Mouse (Mus musculus): ENCODE data around the gene Sdhd. TPM values are rescaled to one million over a fixed set of nuclear protein-coding genes. Genes with fewer than 3 reads are reported as not detected.

The Sdhd gene
- polyA plus RNA-seq, 1 experiment from 2014 or later = 295 TPM

DNA sequence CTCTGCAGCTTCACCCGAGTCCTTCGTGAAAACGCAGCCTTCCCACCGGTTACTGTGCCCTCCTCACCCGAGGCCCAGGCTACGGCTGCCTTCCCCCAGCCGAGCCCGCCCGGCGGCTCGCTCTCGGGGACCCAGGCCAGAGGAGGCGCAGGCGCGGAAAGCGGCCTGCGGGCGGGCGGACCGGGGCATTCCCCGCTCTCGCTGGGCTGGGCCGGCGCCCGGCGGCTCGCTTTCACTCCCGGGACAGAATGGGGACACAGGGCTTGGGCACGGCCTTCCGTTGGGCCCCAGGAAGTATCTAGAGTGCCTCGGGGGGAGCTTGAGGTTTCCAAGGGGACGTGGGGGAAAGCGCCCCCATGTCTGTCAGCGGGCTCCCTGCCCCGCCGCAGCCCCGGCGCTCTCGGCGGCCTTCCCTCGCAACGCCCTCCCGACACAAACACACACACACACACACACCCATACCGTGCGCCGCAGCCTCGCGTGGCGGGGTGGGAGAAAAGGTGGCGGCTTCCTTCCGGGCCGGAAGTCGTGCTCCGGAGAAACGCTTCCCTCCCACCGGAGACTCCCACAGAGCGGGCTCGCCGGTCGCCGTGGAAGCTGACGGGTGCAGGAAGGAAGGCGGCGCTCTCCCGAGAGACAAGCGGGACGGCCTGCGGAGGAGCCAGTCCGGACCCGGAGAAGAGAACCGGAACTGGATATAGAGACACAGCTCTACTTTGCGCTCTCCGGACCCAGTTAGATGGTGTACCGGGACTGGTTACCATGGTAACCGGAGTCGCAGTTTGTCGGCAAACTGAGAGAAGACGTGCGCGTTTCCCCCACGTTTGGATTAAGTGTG lies 13.4 kb upstream of the Sdhd start, which contains the start of the genes Pih1d2 and Nkapd1:
Gene Pih1d2, plus strand, starts transcription at position 556 of the 838 bp plus-strand sequence.
Gene Nkapd1, minus strand, starts transcription at position 699 of the 838 bp plus-strand sequence.
- Histone ChIP-seq H3K9me3 (ENCODE audit: control insufficient read depth, low read depth, low read length) (no peaks in the 10 kb centered on the region), H3K4me3 (ENCODE audit: low read depth, low read length) (peak within 1 kb of the TSS; percentile 97), H3K27me3 (ENCODE audit: control insufficient read depth, insufficient read depth, low read length) (no peaks in the 10 kb centered on the region), H3K9ac (replicated peaks; ENCODE audit: low read depth, low read length) (peak within 1 kb of the TSS; percentile 92), H3K4me1 (ENCODE audit: control insufficient read depth, insufficient read depth, low read length) (0 out of 2 replicates have a peak, but pooled peaks cover 7% of the 10 kb centered on the region), H3K36me3 (ENCODE audit: control insufficient read depth, insufficient read depth, low read length) (peaks cover 22% of the 10 kb centered on the region), H3K27ac (ENCODE audit: low read length) (peak within 1 kb of the TSS; percentile 97), H3K4me2 (replicated peaks; ENCODE audit: low read depth, low read length) (peak within 1 kb of the TSS; percentile 72)
- ATAC-seq (ENCODE audit: insufficient number of reproducible peaks, insufficient read depth, low FRiP score, low read depth) = peak; percentile 91
- under 1% methylated on average over 73 of the region's 81 CpGs for WGBS

- H3K9me3 ChIP-seq (ENCODE audit: control insufficient read depth, low read depth, low read length) = no peaks in the 10 kb centered on the region
- H3K4me2 ChIP-seq (replicated peaks; ENCODE audit: low read depth, low read length) = peak overlapping the region; percentile 72
- H3K27me3 ChIP-seq (ENCODE audit: control insufficient read depth, insufficient read depth, low read length) = no peaks in the 10 kb centered on the region
- WGBS = 33% methylated on average over 11 of the region's 11 CpGs
- H3K9ac ChIP-seq (replicated peaks; ENCODE audit: low read depth, low read length) = peak overlapping the region; percentile 92
- H3K27ac ChIP-seq (ENCODE audit: low read length) = peak overlapping the region; percentile 97
- H3K4me3 ChIP-seq (ENCODE audit: low read depth, low read length) = peak overlapping the region; percentile 97
- H3K4me1 ChIP-seq (ENCODE audit: control insufficient read depth, insufficient read depth, low read length) = 0 out of 2 replicates have a peak, but pooled peaks cover 7% of the 10 kb centered on the region
- ATAC-seq (ENCODE audit: insufficient number of reproducible peaks, insufficient read depth, low FRiP score, low read depth) = no peak
- H3K36me3 ChIP-seq (ENCODE audit: control insufficient read depth, insufficient read depth, low read length) = peaks cover 29% of the 10 kb centered on the region
Measured at GRCm38 (mm10) chr9:50616161-50616560, 12.5 kb upstream of the Sdhd start.

- H3K27me3 ChIP-seq (ENCODE audit: control insufficient read depth, insufficient read depth, low read length) = no peaks in the 10 kb centered on the region
- peaks cover 50% of the 10 kb centered on the region for H3K36me3 ChIP-seq (ENCODE audit: control insufficient read depth, insufficient read depth, low read length)
- H3K4me1 ChIP-seq (ENCODE audit: control insufficient read depth, insufficient read depth, low read length) = 0 out of 2 replicates have a peak, but pooled peaks cover 5% of the 10 kb centered on the region
- no peak overlapping the region for H3K4me2 ChIP-seq (replicated peaks; ENCODE audit: low read depth, low read length)
- no peaks in the 10 kb centered on the region for H3K9me3 ChIP-seq (ENCODE audit: control insufficient read depth, low read depth, low read length)
- no peak overlapping the region for H3K4me3 ChIP-seq (ENCODE audit: low read depth, low read length)
- H3K9ac ChIP-seq (replicated peaks; ENCODE audit: low read depth, low read length) = no peak overlapping the region
- ATAC-seq (ENCODE audit: insufficient number of reproducible peaks, insufficient read depth, low FRiP score, low read depth) = no peak
- H3K27ac ChIP-seq (ENCODE audit: low read length) = no peak overlapping the region
- WGBS = 87% methylated on average over 4 of the region's 4 CpGs
Measured at GRCm38 (mm10) chr9:50612115-50612514, 8.5 kb upstream of the Sdhd start.

GRCm38 (mm10) chr9:50604338-50604737 lies 726 bp upstream of the Sdhd start:
- peak overlapping the region; percentile 84; the same call in 1 of the 2 replicates for H3K27ac ChIP-seq (ENCODE audit: low read length)
- no peak for ATAC-seq (ENCODE audit: insufficient number of reproducible peaks, insufficient read depth, low FRiP score, low read depth)
- no peaks in the 10 kb centered on the region for H3K9me3 ChIP-seq (ENCODE audit: control insufficient read depth, low read depth, low read length)
- 2% methylated on average over 6 of the region's 6 CpGs for WGBS
- peak overlapping the region; percentile 83 for H3K9ac ChIP-seq (replicated peaks; ENCODE audit: low read depth, low read length)
- peak overlapping the region; percentile 89 for H3K4me3 ChIP-seq (ENCODE audit: low read depth, low read length)
- peaks cover 16% of the 10 kb centered on the region for H3K36me3 ChIP-seq (ENCODE audit: control insufficient read depth, insufficient read depth, low read length)
- peaks cover 12% of the 10 kb centered on the region; the same call in 1 of the 2 replicates for H3K4me1 ChIP-seq (ENCODE audit: control insufficient read depth, insufficient read depth, low read length)
- H3K4me2 ChIP-seq (replicated peaks; ENCODE audit: low read depth, low read length) = peak overlapping the region; percentile 73
- no peaks in the 10 kb centered on the region for H3K27me3 ChIP-seq (ENCODE audit: control insufficient read depth, insufficient read depth, low read length)

DNA sequence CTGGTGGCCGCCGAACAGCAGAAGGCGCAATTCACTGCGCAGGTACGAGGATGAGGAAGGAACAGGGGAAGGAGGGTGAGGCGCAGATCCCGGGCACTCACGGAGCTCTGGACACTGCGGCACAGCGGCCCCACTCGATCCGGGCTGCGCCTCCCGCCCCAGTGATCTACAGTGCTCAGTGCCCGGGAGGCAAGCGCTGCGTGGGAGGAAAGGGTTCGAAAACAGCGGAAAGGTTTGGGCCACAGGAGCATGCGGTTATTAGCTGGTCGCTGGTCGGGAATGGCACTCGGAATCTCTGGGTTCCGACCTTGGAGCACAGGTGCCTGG lies 349 bp upstream of the Sdhd start:
- H3K4me3 ChIP-seq (ENCODE audit: low read depth, low read length) = peak overlapping the region; percentile 89
- under 1% methylated on average over 24 of the region's 24 CpGs for WGBS

DNA sequence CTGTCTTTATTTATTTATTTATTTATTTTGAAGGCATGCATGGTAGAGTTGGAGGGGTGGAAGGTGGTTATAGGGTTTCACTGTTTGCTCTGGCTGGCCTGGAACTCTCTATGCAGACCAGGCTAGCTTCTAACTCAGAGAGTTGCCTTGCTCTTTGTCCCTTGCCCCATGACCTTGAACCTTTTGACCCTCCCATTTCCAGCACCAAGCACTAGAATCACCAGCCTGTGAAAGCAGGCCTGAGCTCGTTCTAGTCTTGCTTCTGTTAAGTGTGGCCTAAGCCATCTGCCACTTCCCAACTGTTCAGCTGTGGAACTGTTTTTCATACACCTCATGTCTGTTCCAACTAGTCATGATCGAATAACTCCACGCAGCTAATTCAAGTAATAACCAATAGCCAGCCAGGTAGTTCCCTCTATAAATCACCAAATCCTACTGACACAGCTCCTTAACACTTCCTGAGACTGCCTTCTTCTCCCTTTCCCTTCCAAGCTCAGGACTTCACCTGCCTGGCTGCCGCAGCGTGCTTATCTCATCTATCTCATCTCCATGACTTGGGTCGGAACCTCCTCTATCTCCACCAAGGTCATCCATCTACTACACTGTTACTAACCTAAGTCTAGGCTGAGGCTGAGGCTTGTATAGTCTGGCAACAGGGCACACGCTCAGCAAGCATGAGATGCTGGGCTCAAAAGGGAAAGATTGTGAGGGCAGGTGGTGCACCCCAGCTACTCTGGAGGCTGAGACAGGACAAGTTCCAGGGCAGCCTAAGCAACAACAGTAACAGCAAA lies 1.4 kb downstream of the Sdhd start:
- H3K4me1 ChIP-seq (ENCODE audit: control insufficient read depth, insufficient read depth, low read length) = peaks cover 12% of the 10 kb centered on the region; the same call in 1 of the 2 replicates
- WGBS = 88% methylated on average over 7 of the region's 7 CpGs
- H3K4me2 ChIP-seq (replicated peaks; ENCODE audit: low read depth, low read length) = peak overlapping the region; percentile 73
- peaks cover 24% of the 10 kb centered on the region for H3K36me3 ChIP-seq (ENCODE audit: control insufficient read depth, insufficient read depth, low read length)
- H3K4me3 ChIP-seq (ENCODE audit: low read depth, low read length) = peak overlapping the region; percentile 89
- H3K9me3 ChIP-seq (ENCODE audit: control insufficient read depth, low read depth, low read length) = no peaks in the 10 kb centered on the region
- no peak overlapping the region for H3K27ac ChIP-seq (ENCODE audit: low read length)
- H3K27me3 ChIP-seq (ENCODE audit: control insufficient read depth, insufficient read depth, low read length) = no peaks in the 10 kb centered on the region
- no peak for ATAC-seq (ENCODE audit: insufficient number of reproducible peaks, insufficient read depth, low FRiP score, low read depth)
- 0 out of 2 replicates have a peak overlapping the region, but pooled peaks have one; percentile 41 for H3K9ac ChIP-seq (replicated peaks; ENCODE audit: low read depth, low read length)

More for the DNA sequence above, 349 bp upstream of the Sdhd start:
- peaks cover 17% of the 10 kb centered on the region for H3K36me3 ChIP-seq (ENCODE audit: control insufficient read depth, insufficient read depth, low read length)
- ATAC-seq (ENCODE audit: insufficient number of reproducible peaks, insufficient read depth, low FRiP score, low read depth) = peak; percentile 88
- no peaks in the 10 kb centered on the region for H3K9me3 ChIP-seq (ENCODE audit: control insufficient read depth, low read depth, low read length)
- H3K27ac ChIP-seq (ENCODE audit: low read length) = peak overlapping the region; percentile 84
- peak overlapping the region; percentile 73 for H3K4me2 ChIP-seq (replicated peaks; ENCODE audit: low read depth, low read length)
- no peaks in the 10 kb centered on the region for H3K27me3 ChIP-seq (ENCODE audit: control insufficient read depth, insufficient read depth, low read length)
- H3K4me1 ChIP-seq (ENCODE audit: control insufficient read depth, insufficient read depth, low read length) = peaks cover 12% of the 10 kb centered on the region; the same call in 1 of the 2 replicates
- peak overlapping the region; percentile 83 for H3K9ac ChIP-seq (replicated peaks; ENCODE audit: low read depth, low read length)

DNA sequence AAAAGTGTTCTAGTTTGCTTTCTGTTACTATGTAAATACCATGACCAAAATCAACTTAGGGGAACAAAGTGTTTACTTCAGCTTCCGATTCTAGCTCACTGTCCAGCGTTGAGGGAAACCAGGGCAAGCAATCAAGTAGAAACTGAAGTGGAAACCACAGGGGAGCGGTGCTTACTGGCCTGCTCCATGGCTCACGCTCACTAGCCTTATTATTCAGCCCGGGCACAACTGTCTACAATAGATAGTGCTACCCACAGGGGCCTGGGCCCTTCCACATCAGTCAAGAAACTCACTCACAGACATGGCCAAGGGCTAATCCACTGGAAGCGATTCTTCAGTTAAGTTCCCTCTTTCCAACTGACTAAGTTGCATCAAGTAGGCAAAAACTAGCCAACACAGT lies 2.1 kb downstream of the Sdhd start:
- Histone ChIP-seq H3K4me3 (ENCODE audit: low read depth, low read length) (no peak overlapping the region), H3K9ac (replicated peaks; ENCODE audit: low read depth, low read length) (no peak overlapping the region), H3K9me3 (ENCODE audit: control insufficient read depth, low read depth, low read length) (no peaks in the 10 kb centered on the region), H3K4me2 (replicated peaks; ENCODE audit: low read depth, low read length) (no peak overlapping the region), H3K4me1 (ENCODE audit: control insufficient read depth, insufficient read depth, low read length) (peaks cover 12% of the 10 kb centered on the region; the same call in 1 of the 2 replicates), H3K27me3 (ENCODE audit: control insufficient read depth, insufficient read depth, low read length) (no peaks in the 10 kb centered on the region), H3K27ac (ENCODE audit: low read length) (no peak overlapping the region), H3K36me3 (ENCODE audit: control insufficient read depth, insufficient read depth, low read length) (peaks cover 29% of the 10 kb centered on the region)
- ATAC-seq (ENCODE audit: insufficient number of reproducible peaks, insufficient read depth, low FRiP score, low read depth) = no peak
- WGBS = 83% methylated on average over 6 of the region's 6 CpGs

DNA sequence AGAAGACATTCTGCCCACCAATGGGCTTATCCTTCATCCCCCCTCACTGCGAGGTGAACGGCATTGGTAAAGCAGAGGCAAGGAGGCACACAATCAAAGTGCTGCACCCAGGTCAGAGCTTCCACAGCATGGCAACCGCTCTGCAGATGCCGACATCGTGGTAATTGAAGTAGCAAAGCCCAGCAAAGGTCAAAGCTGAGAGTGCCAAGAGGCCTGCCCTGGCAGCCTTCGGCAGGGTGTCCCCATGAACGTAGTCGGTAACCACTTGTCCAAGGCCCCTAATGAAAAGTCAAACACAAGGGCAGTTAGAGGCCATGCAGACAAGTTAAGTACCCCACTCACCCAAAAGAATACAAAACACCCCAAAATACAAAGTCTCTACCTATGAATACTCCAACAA lies 6.6 kb downstream of the Sdhd start:
- peaks cover 1% of the 10 kb centered on the region; the same call in 1 of the 2 replicates for H3K4me1 ChIP-seq (ENCODE audit: control insufficient read depth, insufficient read depth, low read length)
- no peaks in the 10 kb centered on the region for H3K27me3 ChIP-seq (ENCODE audit: control insufficient read depth, insufficient read depth, low read length)
- H3K9me3 ChIP-seq (ENCODE audit: control insufficient read depth, low read depth, low read length) = no peaks in the 10 kb centered on the region
- WGBS = 94% methylated on average over 8 of the region's 8 CpGs
- no peak overlapping the region for H3K4me2 ChIP-seq (replicated peaks; ENCODE audit: low read depth, low read length)
- ATAC-seq (ENCODE audit: insufficient number of reproducible peaks, insufficient read depth, low FRiP score, low read depth) = no peak
- H3K36me3 ChIP-seq (ENCODE audit: control insufficient read depth, insufficient read depth, low read length) = peaks cover 41% of the 10 kb centered on the region
- no peak overlapping the region for H3K27ac ChIP-seq (ENCODE audit: low read length)
- no peak overlapping the region for H3K4me3 ChIP-seq (ENCODE audit: low read depth, low read length)
- H3K9ac ChIP-seq (replicated peaks; ENCODE audit: low read depth, low read length) = no peak overlapping the region
